Mouse (Mus musculus) cerebellum, postnatal 10 days (tissue): ENCODE results near the gene Rogdi.
A peak's percentile ranks its signal among the peaks of the same experiment; 100 is the strongest.

ENCODE experiments used
- DNase-seq, 2 experiments: peaks; one replicate each; pipeline ENCODE4 v3.0.0; 2021; ENCODE audit warnings: mixed read lengths in 2 of 2

The Rogdi gene

DNA sequence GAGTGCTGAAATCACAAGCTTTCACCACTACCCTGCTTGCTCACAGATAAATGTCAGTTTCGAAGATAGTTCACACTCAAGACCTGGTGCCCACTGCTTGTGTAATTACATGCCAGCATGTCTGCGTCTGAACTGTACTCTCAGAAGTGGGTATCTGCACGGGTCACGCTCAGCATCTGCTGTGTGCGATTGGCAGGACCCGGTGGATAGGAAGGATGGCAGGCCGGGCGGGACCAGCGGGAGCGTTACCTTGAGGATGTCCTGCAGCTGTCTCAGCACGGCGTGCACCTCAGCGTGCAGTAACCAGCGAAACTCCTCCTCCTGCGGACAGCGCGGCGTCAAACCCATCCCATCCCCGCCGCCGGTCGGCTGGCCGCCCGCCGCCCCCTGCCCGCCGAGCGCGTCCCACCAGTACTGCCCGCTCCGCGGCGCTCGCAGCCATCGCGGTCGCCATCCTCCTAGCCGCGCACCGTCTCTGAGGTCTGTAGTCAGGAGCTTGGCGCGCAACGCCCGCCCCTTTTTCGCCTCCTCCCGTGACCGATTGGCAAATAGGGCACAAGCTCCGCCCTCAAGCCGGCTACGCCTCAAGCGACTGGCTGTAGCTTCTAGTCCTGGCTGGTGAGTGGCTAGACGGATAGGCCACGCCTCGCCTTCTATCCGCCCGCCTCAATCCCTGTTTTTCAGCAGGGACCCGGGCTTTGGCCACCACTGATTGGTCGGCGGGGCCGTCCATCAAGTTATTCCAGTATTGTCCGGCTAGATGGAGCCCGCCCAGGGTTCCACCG lies at the start of gene Rogdi:
TSS of gene Rogdi (minus strand) at position 500 of the 785 bp plus-strand sequence.
- peak; percentile 99 for DNase-seq

DNA sequence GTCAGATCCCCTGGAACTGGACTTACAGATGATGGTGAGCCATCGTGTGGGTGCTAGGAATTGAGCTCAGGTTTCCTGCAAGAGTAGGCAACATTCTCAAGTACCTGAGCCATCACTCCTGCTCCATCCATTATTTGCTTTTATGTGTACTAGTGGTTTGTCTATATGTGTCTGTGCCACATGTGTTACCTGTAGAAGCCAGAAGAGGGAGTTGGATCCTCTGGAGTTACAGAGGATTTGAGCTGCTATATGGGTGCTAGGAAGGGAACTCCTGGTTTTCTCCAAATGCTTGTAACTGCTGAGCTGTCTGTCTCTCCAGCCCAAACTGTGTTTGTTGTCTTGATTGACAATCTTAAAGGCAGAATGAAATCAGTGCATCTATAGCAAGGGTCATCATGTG lies 44.8 kb upstream of the Rogdi start:
- DNase-seq = peak; percentile 36 to 42

DNA sequence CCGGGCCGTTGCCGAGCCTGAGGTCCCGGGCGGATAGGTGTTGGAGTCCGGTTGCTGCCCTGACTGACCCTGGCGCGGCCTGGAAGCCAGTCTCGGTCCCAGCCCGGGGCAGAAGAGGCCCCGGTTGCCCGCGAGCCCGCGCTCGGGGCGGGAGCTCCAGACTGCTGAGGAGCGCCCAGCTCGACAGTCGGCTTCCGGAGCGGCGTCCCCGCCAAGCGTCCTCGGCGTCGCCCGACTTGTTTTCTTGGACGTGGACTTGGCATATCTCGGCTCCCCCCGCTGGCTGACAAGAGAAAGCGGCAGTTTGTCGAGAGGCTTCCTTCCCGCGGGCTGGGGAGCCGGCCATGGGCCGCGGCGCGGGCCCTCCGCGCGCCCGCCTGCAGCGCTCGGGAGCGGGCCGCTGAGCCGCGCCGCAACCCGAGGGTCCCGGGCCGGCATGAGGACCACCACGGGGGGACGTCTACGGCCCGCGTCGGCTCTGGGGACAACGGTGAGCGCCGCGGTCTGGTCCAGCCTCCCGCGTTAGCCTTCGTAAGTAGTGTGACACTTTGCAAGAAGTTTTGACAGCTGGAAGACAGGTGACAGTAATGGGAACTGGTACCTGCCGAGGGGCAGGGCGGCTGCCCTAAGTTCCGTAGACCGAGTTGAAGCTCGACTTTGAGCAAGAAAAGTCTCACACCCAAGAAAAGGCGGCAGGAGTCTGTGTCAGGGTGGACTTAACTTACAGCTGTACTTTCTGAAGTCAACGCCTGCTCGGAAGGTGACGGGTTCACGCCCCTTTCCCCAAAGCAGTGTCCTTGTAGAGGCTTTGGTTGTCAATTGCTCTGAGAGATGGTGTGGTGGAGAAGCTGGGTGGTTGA lies 37.1 kb upstream of the Rogdi start:
- DNase-seq = peak; percentile 87 to 88

DNA sequence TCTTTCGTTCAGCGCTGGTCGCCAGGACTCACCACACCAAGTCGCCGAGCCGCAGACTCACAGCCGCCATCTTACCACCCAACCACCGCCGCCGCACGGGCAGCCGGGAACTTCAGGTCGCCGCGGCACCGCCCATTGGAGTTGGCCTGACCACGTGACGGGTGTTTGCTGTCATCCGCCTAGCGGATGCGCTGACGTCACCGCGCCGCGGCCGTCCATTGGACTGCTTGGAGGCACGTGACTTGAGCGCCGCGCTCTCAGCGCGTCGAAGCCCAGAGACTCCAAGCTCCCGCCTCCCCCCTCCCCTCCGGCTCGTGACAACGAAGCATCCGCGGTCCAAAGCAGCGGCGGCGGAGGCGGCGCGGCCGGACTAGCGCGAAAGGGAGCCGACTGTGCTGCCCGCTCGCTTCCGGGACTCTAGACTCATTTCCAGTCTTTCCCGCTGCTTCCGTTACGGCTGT lies 36.5 kb upstream of the Rogdi start, which contains the start of the genes Glyr1 and Ubn1:
TSS of gene Glyr1 (minus strand) at position 90 of the 461 bp plus-strand sequence.
TSS of gene Ubn1 (plus strand) at position 284 of the 461 bp plus-strand sequence.
- peak; percentile 99 to 100 for DNase-seq

DNA sequence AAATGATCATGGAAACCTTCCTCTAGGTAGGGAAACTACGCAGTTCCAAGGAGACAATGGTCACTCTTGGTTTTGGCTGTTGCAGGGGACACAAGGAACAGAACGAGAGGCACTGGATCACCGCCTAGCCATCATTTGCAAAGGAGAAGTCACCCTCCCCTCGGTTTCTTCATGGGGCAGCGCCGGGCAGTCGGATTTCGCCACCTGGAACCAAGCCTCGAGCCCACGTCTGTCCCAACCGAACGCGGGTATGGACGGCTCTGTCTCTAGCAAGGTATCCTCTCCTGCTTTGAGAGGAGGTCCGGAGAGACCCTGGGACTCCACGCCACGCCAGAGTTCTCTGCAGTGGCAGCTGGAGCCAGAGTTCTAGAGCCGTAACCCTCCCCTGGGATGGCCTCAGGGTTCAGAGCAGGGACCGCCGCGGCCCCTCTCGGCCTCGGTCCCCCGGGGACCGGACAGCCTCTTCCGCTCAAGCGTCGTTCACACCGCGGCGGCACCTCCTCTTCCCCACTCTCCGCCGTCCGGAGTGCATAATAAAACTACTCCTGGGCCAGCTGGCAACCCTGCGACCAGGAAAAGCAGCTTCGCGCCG lies 35.9 kb upstream of the Rogdi start:
- no peak for DNase-seq

DNA sequence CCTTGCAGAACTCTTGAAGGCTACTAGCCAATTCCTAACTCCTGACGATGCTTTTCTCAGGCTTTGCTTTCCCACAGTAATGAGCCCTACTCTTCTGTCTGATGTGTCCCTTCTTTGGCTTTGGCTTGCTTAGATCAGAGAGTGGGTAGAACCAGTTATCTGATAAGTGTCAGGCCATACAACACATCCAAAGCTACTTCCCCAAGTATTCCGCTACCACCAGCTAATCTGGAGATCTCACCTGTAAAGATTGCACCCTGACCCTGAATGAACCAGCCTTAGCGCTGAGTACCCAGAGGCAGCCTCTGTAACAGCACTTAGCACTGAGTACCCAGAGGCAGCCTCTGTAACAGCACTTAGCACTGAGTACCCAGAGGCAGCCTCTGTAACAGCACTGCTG lies 32.0 kb upstream of the Rogdi start:
- DNase-seq = no peak

DNA sequence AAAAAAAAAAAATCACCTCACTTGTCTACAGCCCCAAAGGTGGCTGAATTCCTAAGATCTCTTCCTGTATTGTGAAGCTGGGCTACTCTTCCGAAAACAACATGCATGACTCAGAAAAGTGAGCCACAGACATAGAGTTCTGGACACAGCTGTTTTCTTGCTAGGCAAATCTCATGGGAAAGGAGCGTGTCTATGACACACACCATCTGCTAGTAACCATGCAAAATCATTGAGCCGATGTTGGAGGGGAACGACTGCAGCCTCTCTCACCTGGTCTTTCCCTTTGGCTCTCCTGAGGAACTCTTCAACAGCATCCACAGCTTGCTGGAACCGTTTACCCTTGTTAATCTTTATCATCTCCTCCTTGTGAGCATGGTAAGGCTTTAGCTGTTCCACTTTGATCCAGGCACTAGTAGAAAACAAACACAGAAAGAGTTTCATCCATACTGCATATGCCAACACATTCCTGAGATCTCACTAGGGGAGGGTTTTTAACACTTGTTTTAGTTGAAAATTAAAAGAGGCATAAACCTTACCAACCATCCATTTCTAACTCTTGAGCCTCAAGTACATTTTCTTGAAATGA lies 23.4 kb upstream of the Rogdi start:
- no peak for DNase-seq

DNA sequence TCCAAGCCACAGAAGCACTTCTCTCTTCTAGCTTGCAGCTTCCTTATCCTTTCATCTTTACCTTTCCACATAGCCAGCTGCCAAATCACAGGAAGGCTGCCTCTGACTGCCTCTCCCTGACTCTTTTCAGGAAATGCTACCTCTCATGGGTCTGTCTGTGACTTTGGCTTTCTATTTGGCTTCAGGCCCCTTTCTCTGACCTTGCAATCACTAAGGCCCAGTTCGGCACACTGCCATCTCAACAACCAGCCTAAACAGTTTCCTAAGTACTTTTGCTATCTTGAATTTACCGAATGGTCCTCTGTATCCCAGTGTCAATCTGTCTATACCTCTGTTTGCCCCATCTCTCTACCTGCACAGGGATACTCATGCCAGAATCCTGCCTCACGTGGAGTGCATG lies 22.2 kb upstream of the Rogdi start:
- no peak for DNase-seq

DNA sequence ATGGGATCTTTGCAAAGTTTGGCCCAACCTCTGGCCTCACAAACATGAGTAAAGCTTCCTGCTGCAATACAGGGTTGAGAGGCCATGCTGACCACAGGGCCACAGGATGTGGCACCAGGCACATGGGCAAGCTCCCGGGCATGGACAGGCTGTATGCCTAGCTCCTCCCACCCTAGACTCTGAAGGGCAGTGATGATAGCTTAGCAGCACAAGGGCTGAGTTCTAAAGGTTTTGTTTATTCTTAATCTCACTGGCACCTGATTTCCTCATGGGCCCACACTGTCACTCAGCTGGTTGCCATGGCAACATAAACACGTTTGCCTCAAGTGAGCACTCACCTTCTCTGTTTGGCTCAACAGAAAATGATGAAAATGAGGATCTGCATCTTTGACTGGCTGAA lies 16.5 kb upstream of the Rogdi start:
- no peak for DNase-seq

DNA sequence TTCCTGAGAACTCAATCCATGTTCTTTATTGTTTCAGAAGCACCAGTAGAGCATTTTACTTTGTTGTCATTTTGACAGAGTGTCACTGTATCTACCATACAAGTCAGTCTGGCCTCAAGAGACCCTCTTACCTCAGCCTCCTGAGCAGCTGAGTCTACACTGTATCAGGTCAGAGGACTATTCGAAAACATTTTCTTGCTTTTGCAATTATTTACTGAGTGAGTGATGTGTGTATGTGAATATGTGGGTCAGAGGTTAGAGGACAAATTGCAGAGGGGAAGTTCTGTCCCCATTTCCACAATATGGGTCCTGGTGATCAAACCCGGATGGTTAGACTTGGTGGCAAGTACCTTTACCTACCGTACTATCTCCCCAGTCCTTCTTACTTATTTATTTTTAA lies 10.7 kb upstream of the Rogdi start:
- no peak for DNase-seq

DNA sequence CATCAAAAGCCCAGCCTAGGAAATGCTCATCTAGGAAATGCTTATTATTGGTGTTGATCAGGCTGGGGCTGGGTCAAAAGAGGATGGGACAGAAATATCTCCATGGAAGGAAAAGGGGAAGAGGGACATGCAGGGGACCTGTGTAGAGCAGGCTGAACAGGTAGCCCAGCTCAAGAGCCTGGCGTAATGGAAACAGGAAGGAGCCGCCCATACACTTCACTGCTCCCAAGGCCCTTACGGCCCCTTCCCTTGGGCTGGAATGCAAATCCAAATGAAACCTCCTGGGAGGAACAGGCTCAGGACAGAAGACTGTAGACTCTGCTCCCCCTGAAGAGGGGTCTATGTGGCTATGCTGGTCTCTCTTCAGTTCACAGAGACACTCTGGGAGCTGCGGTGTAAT lies 1.2 kb upstream of the Rogdi start:
- peak in 1 of 2 experiments; percentile 14 for DNase-seq

DNA sequence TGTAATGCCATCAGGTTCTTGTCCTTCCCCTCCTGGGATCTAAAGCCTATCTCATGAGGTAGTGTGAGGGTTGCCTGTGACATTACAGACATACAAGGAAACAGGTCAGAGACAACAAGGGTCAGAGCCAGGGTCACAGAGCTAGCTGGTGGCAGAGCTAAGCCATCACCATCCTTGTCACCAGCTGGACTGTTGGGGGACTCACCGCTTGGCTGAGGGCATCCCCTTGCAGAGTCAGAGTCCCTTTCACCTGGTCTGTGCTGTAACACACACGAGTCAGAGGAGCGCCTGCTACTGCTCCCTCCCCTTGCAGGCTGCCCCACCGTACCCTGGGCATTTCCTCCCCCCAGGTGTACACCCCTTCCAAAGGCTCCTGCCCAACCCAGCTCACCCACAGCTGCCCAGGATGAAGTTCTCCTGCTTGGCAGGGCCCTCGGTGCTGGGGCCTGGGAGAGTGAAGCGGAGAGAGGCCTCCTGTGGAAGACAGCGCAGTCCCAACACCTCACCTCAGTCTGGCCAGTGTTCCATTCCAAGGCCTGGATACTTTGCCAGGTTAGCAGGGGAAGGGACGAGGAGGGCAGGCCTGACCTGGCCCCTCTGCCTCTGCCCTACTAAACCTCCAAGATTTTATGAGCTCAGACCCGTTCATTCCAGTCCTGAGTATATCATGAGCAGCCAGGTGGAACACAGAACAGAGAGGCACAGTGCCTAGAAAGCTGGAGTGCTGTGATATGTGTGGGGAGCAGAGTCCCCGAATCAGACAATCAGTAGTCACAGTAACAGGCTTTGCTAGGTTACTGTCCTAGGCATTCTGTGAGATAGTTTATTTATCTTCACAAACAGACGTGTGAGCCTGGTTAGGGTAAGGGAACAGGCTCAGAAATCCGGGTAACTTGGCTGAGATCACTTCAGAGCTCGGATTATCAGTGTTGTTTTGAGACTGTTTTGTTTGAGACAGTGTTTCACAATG lies 1.0 kb downstream of the Rogdi start:
- peak in 1 of 2 experiments; percentile 36 for DNase-seq

DNA sequence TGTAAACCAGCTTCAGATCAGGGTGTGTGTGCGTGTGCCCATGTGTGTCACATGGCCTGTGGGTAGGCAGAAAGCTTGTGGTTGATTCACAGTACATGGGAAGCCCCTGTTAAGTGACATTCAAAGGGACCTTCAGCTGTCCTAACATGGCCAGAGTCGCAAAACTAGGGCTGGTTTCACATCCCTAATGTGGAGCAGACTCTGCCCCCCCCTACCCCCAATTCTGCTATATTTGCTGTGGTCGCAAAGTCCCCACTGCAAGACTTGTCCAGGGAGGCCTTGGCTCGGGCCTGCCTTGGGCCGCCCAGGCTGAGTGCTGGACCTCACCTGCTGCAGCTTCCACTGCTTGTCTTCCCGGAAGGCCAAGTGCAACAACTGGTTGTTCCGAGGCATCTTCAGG lies 2.1 kb downstream of the Rogdi start:
- no peak for DNase-seq

DNA sequence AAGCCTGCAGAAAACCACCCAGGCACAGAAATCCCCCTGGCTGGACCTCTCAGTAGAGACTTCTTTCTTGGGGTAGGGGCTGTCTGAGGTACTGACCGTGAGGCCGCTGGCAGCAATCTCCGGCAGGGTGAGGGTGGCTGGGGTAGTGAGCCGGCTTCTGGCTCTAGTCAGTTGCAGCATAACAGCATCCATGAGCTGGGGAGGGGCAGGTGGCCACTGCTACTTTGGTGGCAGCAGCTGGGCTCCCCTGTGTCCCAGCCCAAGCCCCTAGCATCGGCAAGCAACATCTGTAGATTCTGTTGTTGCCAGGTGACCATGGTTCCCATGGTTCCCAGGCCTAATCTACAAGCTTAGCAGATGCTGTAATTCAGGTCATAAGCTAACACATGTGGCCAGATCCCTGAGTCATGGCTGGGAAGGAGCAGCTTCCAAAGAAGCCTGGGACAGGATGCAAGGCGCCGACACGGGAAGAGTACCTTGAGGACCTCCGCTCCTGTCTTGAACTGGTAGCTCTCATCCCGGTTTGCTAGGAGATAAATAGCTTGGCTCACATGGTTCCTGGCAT lies 2.9 kb downstream of the Rogdi start:
- no peak for DNase-seq

DNA sequence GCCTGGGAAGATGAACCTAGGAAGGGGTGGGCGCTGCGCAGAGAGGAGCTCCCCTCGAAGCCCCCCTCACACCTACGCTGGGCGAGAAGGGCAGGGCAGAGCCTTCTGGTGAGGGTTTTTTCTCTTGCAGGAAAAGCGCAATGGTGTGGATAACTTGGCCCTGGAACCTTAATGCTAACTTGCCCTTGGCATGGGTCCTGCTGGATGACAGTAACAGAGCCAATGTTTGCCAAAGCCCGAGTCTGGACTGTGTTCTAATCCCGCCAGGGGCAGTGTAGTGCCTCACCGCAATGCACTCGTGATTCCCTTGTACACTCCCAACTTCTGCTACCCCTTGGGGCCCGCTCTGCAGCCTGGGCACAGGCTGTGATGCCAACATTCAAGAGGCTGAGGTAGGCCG lies 5.3 kb downstream of the Rogdi start:
- peak; percentile 61 to 65 for DNase-seq

DNA sequence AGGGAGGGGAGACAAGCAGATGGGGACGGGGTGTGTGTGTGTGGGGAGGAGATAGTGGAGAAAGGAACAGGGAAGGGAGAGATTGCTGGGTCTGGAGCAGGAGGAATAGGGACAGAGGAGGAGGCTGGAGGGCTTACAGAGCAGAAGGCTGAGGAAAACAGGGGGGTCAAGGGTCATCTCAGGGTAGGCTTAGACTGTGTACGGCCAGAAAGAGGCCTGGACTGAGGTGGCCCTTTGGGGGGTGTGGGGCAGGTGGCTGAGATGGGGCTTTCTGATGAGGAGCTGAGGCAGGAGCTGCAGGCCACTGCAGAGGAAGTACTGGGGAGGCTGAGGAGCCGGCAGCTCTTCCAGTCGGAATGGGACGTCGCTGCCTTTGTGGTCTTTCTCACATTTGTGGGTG lies 5.9 kb downstream of the Rogdi start:
- no peak for DNase-seq

DNA sequence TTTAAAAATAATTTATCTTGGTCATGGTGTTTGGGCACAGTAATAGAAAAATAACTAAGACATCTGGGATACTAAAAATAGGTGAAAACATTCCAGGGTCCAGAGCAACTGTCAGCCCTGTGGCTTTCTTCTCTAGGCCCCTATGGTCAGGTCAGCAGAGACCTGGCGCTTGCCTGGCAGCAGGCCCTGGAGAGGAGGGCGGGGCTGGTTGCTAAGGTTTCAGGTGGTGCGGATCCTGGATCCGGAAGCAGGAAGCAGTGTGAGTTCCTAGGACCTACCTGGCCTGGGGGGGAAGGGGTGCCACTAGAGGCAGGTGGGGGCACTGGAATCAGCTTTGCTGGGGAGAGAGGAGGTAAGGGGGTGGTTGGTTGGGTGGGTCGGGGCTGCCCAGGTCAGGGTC lies 6.3 kb downstream of the Rogdi start, which contains the start of gene Smim22:
TSS of gene Smim22 (plus strand) at position 222 of the 400 bp plus-strand sequence.
- peak; percentile 52 to 54 for DNase-seq

DNA sequence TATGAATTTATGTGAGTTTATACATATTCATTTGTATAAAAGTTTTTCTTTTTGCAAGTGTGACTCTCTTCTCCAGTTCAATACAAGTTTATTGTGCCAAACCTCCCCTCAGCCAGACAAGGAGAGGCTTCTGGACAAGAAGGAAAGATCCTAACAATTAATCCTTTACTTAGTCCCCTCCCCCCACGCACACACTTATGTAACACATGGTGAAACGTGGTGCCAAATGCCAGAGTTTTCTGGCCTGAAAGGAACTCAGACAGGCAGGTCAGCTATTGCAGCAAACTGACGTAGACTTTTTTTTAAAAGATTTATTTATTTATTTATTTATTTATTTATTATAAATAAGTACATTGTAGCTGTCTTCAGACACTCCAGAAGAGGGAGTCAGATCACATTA lies 12.7 kb downstream of the Rogdi start:
- DNase-seq = no peak

DNA sequence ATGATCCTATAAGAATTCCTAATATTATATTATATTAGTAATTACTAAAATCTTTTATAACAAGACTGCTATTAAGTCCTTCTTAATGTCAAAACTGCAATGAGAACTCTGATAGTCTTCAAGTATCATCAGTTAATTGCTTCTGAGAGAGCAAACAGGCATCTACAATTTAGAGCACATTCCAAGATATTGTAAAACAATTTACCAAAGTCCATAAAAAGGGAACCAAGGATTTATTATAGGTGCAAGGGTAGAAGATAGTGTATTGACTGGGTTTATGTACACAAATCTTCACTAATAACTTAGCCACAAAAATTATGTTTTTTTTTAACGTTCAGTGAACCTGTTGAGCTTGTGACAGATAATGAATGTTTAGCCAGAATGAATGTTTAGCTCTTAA lies 14.4 kb downstream of the Rogdi start:
- no peak for DNase-seq

DNA sequence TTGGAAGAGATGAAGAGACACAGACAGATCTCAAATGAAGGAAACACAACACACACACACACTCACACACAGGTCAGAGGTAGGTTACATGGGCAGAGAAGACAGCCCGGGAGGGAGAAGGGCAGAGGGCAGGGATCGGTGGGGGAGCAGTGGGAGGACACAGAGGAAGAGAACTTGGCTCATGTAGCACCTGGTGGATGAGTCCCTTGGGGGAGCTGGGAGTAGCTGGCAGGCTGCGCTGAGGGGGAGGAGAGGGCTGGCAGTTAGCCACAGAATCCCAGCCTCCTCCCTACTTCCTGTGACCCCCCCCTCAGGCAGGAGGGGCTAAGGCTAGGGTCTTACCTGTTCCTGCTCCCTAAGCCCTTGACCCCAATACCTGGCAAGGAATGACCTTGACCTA lies 15.8 kb downstream of the Rogdi start, which contains the start of gene Sept12:
TSS of gene Sept12 (minus strand) at position 300 of the 400 bp plus-strand sequence.
- DNase-seq = no peak

DNA sequence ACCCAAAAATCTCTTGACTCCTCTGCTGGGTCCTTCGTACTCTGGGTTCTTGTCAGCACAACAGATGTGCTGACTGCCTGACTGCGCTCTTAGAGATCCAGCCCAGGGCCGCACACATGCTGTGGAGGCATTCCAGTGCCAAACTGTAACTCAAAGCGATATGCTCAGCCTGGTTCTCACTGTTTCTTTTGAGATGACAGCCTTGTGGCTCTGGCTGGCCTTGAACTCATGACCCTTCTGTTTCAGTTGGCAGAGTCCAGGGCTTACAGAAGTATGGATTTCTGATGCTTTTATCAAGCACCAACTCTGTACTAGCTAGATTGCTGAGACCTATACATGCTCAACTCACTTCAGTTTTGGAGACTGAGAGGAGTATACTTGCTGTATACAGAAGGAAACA lies 20.1 kb downstream of the Rogdi start:
- DNase-seq = no peak
